Mouse (Mus musculus) layer of hippocampus, adult 18-20 months (tissue): ENCODE data around the gene Cox5a. TPM values are rescaled to one million over a fixed set of nuclear protein-coding genes. Genes with fewer than 3 reads are reported as not detected.

ENCODE experiments used
- DNase-seq, 2 experiments: peaks; one replicate each; pipeline ENCODE4 v3.0.0; 2022; ENCODE audit warnings: low spot score in 2 of 2
- long read RNA-seq: library from polyadenylated mRNA; stranded (forward); transcript quantifications from one replicate; pipeline ENCODE4 v2.0.0, GENCODE M21; 2021
- total RNA-seq, 2 experiments: library from RNA; stranded (reverse); gene quantifications; 2 replicates each; pipeline ENCODE4 v1.2.3; 2021

Cox5a gene
- total RNA-seq = 100 to 1,000 TPM; 372 to 373 TPM
- long read RNA-seq, transcript Cox5a-201 (5 exons, 645 nt) = major isoform, 160 of 166 reads
- long read RNA-seq, partial matches to known transcripts = 3 of 166 reads
- long read RNA-seq, other reads (novel, unspliced or antisense) = 2 of 166 reads

DNA sequence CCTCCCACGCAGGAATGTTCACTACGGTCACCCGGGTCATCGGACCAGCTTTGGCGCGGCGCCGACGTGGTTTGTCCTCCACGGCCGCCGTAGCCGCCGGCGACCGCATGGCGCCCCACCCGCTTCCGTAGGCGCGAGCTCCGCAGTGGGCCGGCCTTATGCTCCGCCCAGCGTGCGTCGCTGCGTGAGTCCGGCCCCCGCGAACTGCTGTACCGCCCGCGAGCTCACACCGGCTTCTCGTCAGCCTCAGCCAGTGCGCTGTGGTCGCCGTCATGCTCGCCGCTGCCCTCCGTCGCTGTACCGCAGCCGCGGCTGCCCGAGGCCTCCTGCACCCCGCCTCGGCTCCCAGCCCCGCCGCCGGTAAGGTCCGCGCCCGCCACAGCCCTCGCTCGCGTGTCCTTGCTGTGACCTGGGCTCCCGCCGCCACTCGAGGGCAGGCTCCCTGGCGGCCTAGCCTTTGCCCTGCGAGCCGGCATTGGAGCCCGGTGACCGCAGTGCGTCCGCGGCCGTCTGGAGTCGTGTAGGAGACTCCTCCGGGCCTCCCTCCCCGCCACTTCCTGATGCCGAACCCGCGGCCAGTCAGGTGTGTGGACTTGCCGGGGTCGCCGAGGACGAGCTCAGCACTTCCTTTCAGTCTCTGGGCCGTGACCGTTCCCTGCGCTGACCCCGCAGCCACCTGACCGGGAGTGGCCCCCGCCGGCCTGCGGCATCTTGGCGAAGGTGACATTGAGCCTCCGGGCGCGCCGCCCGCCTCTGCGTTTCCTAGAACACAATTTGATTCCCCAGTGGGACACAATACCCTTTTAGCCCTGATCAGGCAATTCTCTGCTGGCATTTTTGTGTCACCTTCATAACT is at the start of gene Cox5a:
Cox5a (plus strand) TSS at position 219 of the 856 bp plus-strand sequence.
- peak; percentile 88 to 95 for DNase-seq

- DNase-seq = peak; percentile 69 to 88
Observed at GRCm38 (mm10) chr9:57485774-57486173, 35.3 kb upstream of the Cox5a start.

GRCm38 (mm10) chr9:57487807-57488206 is 33.3 kb upstream of the Cox5a start:
- no peak for DNase-seq

GRCm38 (mm10) chr9:57493532-57493931 is 27.5 kb upstream of the Cox5a start:
- no peak for DNase-seq

GRCm38 (mm10) chr9:57494970-57495369 is 26.1 kb upstream of the Cox5a start:
- no peak for DNase-seq

GRCm38 (mm10) chr9:57497236-57497635 is 23.8 kb upstream of the Cox5a start:
- no peak for DNase-seq

- DNase-seq = no peak
Observed at GRCm38 (mm10) chr9:57498536-57498935, 22.5 kb upstream of the Cox5a start.

GRCm38 (mm10) chr9:57501452-57501851 is 19.6 kb upstream of the Cox5a start:
- no peak for DNase-seq

GRCm38 (mm10) chr9:57501861-57502260 is 19.2 kb upstream of the Cox5a start:
- DNase-seq = peak in 1 of 2 experiments; percentile 37

DNA sequence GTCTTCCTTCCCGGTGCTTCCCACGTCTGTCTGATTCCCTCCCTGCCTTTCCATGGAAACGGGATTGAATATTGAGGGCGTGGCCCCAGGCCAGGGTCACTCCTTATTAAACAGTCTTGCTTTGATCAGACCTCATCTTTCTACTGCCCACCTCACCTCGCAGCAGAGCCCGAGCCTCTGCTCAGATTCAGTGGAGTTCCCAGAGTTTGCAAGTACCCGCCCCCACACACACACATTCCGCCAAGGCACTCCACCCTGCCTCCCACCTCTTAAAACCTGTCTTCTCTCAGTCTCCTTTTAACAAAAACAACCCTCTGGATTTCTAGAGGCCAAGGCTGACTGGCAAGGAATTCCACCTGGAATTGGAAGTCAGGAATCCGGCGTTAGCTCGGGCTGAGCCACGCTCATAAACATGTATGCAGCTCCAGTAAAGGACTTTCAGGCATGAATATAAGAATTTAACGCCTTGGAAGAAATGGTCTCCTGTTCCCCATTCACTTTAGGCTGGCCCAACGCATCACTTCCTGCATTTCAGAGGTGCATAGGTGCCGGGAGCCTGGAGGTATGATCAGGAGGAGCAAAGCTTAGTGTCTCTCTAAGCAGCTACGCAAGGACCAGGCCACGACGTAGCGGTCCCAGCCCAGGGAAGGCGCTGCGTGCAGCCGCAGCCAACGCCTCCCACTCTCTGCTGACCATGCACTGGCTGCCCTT is 18.0 kb upstream of the Cox5a start:
- no peak for DNase-seq

DNA sequence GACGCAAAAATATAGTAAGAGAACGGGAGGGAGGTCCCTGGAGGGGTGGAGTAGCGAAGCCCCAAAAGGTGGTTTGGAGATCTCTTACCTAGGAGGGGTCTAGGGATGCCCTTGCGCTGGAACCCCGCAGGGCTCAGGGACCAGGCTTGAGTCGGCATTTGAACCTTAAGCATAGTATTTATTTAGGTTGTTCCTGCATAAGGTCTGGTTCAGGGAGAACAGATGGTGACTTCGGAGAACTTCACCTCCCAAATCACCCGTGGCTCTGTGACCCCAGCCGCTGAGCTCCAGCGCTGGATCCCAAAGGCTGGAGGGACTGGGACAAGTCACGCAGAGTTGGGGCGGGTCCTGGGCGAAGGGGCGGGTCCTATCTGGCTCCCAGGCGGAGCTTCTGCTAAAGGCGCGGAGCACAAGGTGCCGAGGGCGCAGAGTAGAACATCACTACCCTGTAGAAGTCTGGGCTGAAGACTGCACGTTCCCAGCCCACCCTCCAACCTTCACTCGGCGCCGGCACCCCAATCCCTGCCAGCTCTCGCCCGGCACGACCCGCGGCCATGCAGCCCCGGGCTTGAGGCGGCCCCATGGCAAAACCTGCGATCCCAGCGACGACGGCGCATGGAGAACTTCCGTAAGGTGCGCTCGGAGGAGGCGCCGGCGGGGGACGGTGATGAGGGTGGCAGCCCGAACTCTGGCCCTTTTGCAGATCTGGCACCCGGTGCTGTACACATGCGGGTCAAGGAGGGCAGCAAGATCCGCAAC is 17.3 kb upstream of the Cox5a start, which contains the start of gene Rpp25:
Rpp25 (plus strand) TSS at position 405 of the 759 bp plus-strand sequence.
- DNase-seq = peak in 1 of 2 experiments; percentile 42

GRCm38 (mm10) chr9:57504381-57504700 is 16.7 kb upstream of the Cox5a start:
- peak in 1 of 2 experiments; percentile 30 for DNase-seq

- no peak for DNase-seq
Observed at GRCm38 (mm10) chr9:57504891-57505290, 16.2 kb upstream of the Cox5a start.

- no peak for DNase-seq
Observed at GRCm38 (mm10) chr9:57505700-57506099, 15.4 kb upstream of the Cox5a start.

DNA sequence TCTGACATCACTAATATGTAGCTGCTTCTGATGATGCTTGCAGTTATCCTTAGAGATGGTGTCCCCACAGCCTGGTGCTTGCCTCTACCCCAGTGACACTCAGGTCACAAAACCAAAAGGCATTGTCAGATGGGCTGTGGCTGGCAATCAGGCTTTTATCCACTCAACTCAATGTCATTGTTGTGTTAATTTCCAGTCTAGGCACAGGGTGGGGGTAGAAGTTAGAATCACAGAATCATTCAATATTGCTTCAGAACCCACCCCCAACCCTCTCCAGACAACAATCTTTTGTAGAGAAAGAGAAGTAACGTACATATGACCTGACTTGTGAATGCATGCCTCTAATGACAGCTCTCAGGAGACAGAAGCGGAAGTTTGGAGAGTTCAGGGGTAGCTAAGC is 10.5 kb upstream of the Cox5a start:
- no peak for DNase-seq

DNA sequence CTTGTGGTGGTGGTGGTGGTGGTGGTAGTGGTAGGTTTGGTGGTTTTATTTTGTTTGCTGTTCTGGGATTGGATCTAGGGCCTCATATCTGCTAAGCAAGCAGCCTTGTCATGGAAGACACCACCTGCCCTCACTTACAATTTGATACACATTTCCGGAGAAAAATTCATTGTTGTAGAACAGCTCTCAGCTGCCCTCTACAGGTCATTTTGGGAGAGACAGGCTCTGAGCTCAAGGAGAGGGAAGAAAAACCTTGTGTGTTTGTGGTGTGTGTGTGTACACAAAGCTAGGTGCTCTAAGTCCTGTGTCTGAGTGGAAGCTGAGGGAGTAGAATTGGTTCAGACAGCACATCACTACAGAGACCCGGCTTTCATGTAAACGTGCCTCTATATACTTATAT is 4.0 kb upstream of the Cox5a start:
- DNase-seq = peak; percentile 53 to 72

- no peak for DNase-seq
Observed at GRCm38 (mm10) chr9:57520375-57521055, 559 bp upstream of the Cox5a start.

DNA sequence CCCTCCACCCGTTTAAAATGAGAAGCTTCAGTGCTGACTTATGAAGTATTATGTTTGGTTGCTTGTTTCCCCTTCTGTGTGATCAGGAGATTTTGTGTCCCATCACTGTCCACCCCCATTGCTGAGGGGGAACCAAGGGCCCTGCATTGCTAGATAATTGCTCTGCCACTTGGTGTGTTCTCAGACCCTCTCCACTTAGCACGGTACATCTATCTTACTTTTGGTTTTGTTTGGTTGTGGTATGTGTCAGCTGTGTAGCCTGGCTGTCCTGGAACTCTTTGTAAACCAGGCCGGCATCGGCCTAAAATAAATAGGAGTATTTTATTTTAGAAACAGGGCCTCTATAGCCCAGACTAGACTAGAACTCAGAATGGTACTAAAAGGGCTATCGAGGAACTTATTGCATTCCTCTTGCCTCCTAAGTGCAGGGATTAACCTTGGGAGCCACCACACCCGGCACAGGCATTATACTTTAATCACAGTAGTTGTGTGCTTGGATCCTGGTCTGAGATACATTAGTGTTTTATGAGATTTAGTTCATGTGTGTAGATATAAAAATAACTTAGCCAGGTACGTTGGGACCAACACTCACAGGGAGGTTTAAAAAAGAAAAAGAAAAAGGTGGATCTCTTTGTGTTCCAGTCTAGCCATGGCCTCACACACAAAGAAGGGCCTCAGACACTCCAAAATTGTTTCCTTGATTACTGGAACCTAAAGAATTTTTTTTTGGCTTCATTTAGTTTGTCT is 1.2 kb downstream of the Cox5a start:
- no peak for DNase-seq

DNA sequence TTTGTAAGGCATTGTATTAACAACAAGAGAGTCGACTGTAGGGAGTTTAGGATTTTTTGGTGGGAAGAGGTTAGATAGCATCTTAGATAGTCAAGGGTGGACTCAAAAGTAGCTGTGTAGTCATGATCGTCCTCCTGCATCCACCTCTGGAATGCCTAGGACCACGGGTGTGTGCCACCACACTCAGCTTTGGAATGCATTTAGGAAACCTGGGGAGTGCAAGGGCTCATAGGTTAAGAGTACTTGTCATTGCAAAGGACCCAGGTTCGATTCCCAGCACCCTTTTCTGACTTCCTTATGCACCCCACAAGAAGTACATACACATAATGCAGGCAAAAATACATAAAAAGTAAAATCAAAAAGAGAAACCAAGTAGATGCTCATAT is 1.8 kb downstream of the Cox5a start:
- DNase-seq = no peak

- no peak for DNase-seq
Observed at GRCm38 (mm10) chr9:57523754-57524153, 2.7 kb downstream of the Cox5a start.
